Mouse (Mus musculus): ENCODE results near the gene Osbpl7.

- TF ChIP-seq CTCF (IDR thresholded peaks at IDR 0.05; ENCODE audit: low read depth, low read length) (no peak), EP300 (IDR thresholded peaks at IDR 0.05; ENCODE audit: insufficient read depth, low read depth, low read length) (no peak), POLR2A (IDR thresholded peaks at IDR 0.05; ENCODE audit: insufficient read depth, low read length) (no peak)
Measured at GRCm38 (mm10) chr11:97114671-97115601, 64.5 kb downstream of the Osbpl7 start, which contains the start of gene Tbx21.
